Mouse (Mus musculus): ENCODE measurements around the gene Dusp9.

DNA sequence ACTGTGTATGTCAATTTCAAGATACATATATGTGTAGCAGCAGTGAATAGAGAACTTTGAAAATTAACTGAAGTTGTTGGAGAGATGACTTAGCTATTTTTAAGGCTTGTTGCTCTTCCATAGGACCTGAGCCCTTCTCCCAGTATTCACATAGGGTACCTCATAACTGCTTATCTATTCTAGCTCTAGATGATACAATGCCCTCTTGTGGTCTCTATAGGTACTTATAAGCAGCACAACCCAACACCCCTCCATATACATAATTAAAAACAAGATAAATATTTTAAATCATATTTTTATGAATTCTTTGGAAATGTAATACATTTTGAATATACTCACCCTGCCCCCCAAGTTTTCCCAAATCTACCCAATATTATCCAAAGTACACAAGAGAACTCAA is 23.9 kb downstream of the Dusp9 start:
- no peak for TF ChIP-seq POLR2A (IDR thresholded peaks at IDR 0.05; ENCODE audit: extremely low read depth, insufficient read depth, low read length)
- TF ChIP-seq CTCF (IDR thresholded peaks at IDR 0.05; ENCODE audit: extremely low read depth, insufficient read depth, low read length), result no peak

Measured in cortical plate, adult 2 months (tissue).